Mouse (Mus musculus) olfactory bulb, adult 2 months (tissue): ENCODE results near the gene Hspe1.

ENCODE experiments used
- CTCF ChIP-seq: fragments of 200-500 bp; IDR thresholded peaks from 2 replicates; pipeline ENCODE4 v1.5.1; 2012; ENCODE audit warnings: low read depth, mild to moderate bottlenecking, low read length, moderate library complexity; ENCODE audit not compliant: insufficient read depth
- POLR2A ChIP-seq: fragments of 200-500 bp; IDR thresholded peaks from 2 replicates; pipeline ENCODE4 v1.6.1; 2012; ENCODE audit warnings: mild to moderate bottlenecking, low read depth, low read length, moderate library complexity; ENCODE audit not compliant: insufficient read depth

GRCm38 (mm10) chr1:55074757-55075156 is 13.2 kb upstream of the Hspe1 start:
- TF ChIP-seq CTCF: no peak
- no peak for TF ChIP-seq POLR2A
